In the genomic region with DNA sequence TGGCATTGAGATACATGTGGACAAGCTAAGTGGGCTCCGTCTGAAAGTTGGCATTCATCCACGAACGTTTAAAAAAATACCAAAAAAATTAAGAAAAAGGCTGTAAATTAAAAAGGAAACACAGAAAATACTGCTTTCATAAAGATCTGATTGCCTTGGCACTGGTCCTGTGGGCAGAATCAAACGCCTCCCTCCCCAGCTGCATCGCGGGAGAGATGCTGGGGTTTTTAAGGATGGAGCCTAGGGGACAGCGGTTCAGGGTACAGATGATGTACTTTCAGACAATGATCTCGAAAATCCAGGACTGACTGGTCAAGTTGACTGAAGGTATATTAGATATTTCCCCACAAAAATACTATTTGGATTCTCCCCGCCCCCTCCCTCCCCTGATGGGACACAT, we compare ENCODE assay signal across 14 mouse cellular contexts. TPM values are rescaled to one million over a fixed set of nuclear protein-coding genes. Genes with fewer than 3 reads are reported as not detected.
DNase-seq lines count a peak whose midpoint lies in the region; ATAC-seq and TF ChIP-seq lines count a peak whose summit lies in the region.
"Had no signal": no experiment of that assay in that cellular context is flagged by ENCODE, and none has a peak within 500 bp of the region (broad histone marks: within the 10 kb centered on the region; RNA-seq: fewer than 3 reads in every experiment).

No protein-coding gene starts in this region.

- ATAC-seq in embryonic facial prominence, embryonic 15.5 days (ENCODE audit: insufficient number of reproducible peaks, low FRiP score, low TSS enrichment, low read depth): no peak
- no peak for ATAC-seq in heart, postnatal 0 days (ENCODE audit: insufficient read depth, low read depth)
- ATAC-seq in liver, embryonic 14.5 days (ENCODE audit: insufficient read depth): no peak
- ATAC-seq in liver, embryonic 12.5 days: no peak
- ATAC-seq in intestine, embryonic 15.5 days: no peak

- TF ChIP-seq CTCF in heart, postnatal 0 days (IDR thresholded peaks at IDR 0.05; ENCODE audit: low read depth): no peak
- TF ChIP-seq CTCF in liver, embryonic 14.5 days (IDR thresholded peaks at IDR 0.05; ENCODE audit: low read depth): no peak

- H3K27ac ChIP-seq in embryonic facial prominence, embryonic 15.5 days (replicated peaks): no peak overlapping the region
- no peak overlapping the region for H3K27ac ChIP-seq in embryonic facial prominence, embryonic 10.5 days (replicated peaks)
- no peak overlapping the region for H3K27ac ChIP-seq in heart, postnatal 0 days (ENCODE audit: low read depth)
- no peak overlapping the region for H3K27ac ChIP-seq in liver, embryonic 14.5 days
- no peak overlapping the region for H3K27ac ChIP-seq in liver, embryonic 12.5 days
- H3K27ac ChIP-seq in intestine, embryonic 15.5 days: no peak overlapping the region

- H3K36me3 ChIP-seq in embryonic facial prominence, embryonic 15.5 days: no peaks in the 10 kb centered on the region
- H3K36me3 ChIP-seq in embryonic facial prominence, embryonic 10.5 days (replicated peaks): peaks cover 27% of the 10 kb centered on the region
- no peaks in the 10 kb centered on the region for H3K36me3 ChIP-seq in heart, postnatal 0 days (replicated peaks; ENCODE audit: control insufficient read depth, insufficient read depth, low read length)
- no peaks in the 10 kb centered on the region for H3K36me3 ChIP-seq in liver, embryonic 14.5 days (replicated peaks; ENCODE audit: control insufficient read depth, insufficient read depth, low read depth)
- H3K36me3 ChIP-seq in liver, embryonic 12.5 days: no peaks in the 10 kb centered on the region
- no peaks in the 10 kb centered on the region for H3K36me3 ChIP-seq in intestine, embryonic 15.5 days
- H3K36me3 ChIP-seq: G1E had no signal

- H3K4me3 ChIP-seq in embryonic facial prominence, embryonic 15.5 days (replicated peaks): peak overlapping the region; percentile 41; the same call in 1 of the 2 replicates
- no peak overlapping the region for H3K4me3 ChIP-seq in embryonic facial prominence, embryonic 10.5 days
- peak overlapping the region; percentile 52; the same call in 1 of the 2 replicates for H3K4me3 ChIP-seq in heart, postnatal 0 days (ENCODE audit: low read depth, low read length)
- H3K4me3 ChIP-seq in liver, embryonic 14.5 days (ENCODE audit: insufficient read depth in 1 of 2, low read depth in 2 of 2, low read length in 2 of 2): no peak overlapping the region
- H3K4me3 ChIP-seq in liver, embryonic 12.5 days: no peak overlapping the region
- no peak overlapping the region for H3K4me3 ChIP-seq in intestine, embryonic 15.5 days (replicated peaks)

- H3K4me1 ChIP-seq in embryonic facial prominence, embryonic 15.5 days: peaks cover 23% of the 10 kb centered on the region
- H3K4me1 ChIP-seq in embryonic facial prominence, embryonic 10.5 days: peaks cover 29% of the 10 kb centered on the region
- H3K4me1 ChIP-seq in heart, postnatal 0 days (ENCODE audit: control insufficient read depth, insufficient read depth): no peaks in the 10 kb centered on the region
- no peaks in the 10 kb centered on the region for H3K4me1 ChIP-seq in liver, embryonic 14.5 days (replicated peaks; ENCODE audit: control insufficient read depth in 2 of 2, insufficient read depth in 2 of 2, low read length in 1 of 2)
- no peaks in the 10 kb centered on the region for H3K4me1 ChIP-seq in liver, embryonic 12.5 days
- 0 out of 2 replicates have a peak, but pooled peaks cover 5% of the 10 kb centered on the region for H3K4me1 ChIP-seq in intestine, embryonic 15.5 days (replicated peaks)

- no peak for TF ChIP-seq EP300 in heart, postnatal 0 days (IDR thresholded peaks at IDR 0.05; ENCODE audit: low read depth)
- no peak for TF ChIP-seq EP300 in liver, embryonic 14.5 days (IDR thresholded peaks at IDR 0.05; ENCODE audit: low read depth)

- no peak overlapping the region for H3K9ac ChIP-seq in embryonic facial prominence, embryonic 15.5 days
- no peak overlapping the region for H3K9ac ChIP-seq in heart, postnatal 0 days (replicated peaks; ENCODE audit: low read depth, low read length)
- H3K9ac ChIP-seq in liver, embryonic 14.5 days (replicated peaks): no peak overlapping the region
- no peak overlapping the region for H3K9ac ChIP-seq in liver, embryonic 12.5 days
- no peak overlapping the region for H3K9ac ChIP-seq in intestine, embryonic 15.5 days

- no peaks in the 10 kb centered on the region for H3K27me3 ChIP-seq in embryonic facial prominence, embryonic 15.5 days
- no peaks in the 10 kb centered on the region for H3K27me3 ChIP-seq in embryonic facial prominence, embryonic 10.5 days (replicated peaks; ENCODE audit: low read depth, poor library complexity, severe bottlenecking)
- 0 out of 2 replicates have a peak, but pooled peaks cover 4% of the 10 kb centered on the region for H3K27me3 ChIP-seq in heart, postnatal 0 days (ENCODE audit: control insufficient read depth, insufficient read depth, low read length)
- H3K27me3 ChIP-seq in liver, embryonic 14.5 days (ENCODE audit: control insufficient read depth, insufficient read depth, low read length): peaks cover 17% of the 10 kb centered on the region
- H3K27me3 ChIP-seq in liver, embryonic 12.5 days (replicated peaks): peaks cover 26% of the 10 kb centered on the region
- no peaks in the 10 kb centered on the region for H3K27me3 ChIP-seq in intestine, embryonic 15.5 days (replicated peaks)
- H3K27me3 ChIP-seq: limb, embryonic 15.5 days; neural tube, embryonic 12.5 days had no signal

- no peak for DNase-seq in embryonic facial prominence, embryonic 10.5 days (ENCODE audit: low spot score)
- DNase-seq in heart, postnatal 0 days (ENCODE audit: low spot score): no peak
- DNase-seq in heart, postnatal 4 days: no peak
- DNase-seq in liver, embryonic 14.5 days (ENCODE audit: low read depth in 3 of 3, low spot score in 3 of 3): no peak
- DNase-seq in frontal cortex, postnatal 14 days (ENCODE audit: low spot score in 2 of 2): no peak
- DNase-seq: gastrocnemius, postnatal 25 days; kidney, adult 8-10 months; layer of hippocampus, postnatal 36 days had no signal

- H3K9me3 ChIP-seq in embryonic facial prominence, embryonic 15.5 days (replicated peaks): no peaks in the 10 kb centered on the region
- H3K9me3 ChIP-seq in embryonic facial prominence, embryonic 10.5 days: no peaks in the 10 kb centered on the region
- H3K9me3 ChIP-seq in heart, postnatal 0 days (replicated peaks; ENCODE audit: control insufficient read depth, low read length): no peaks in the 10 kb centered on the region
- no peaks in the 10 kb centered on the region for H3K9me3 ChIP-seq in liver, embryonic 14.5 days (ENCODE audit: control insufficient read depth, low read length)
- no peaks in the 10 kb centered on the region for H3K9me3 ChIP-seq in liver, embryonic 12.5 days (replicated peaks)
- no peaks in the 10 kb centered on the region for H3K9me3 ChIP-seq in intestine, embryonic 15.5 days
- H3K9me3 ChIP-seq: limb, embryonic 15.5 days; neural tube, embryonic 12.5 days had no signal

- WGBS in embryonic facial prominence, embryonic 15.5 days: 84% methylated on average over 9 of the region's 9 CpGs
- 89% methylated on average over 9 of the region's 9 CpGs for WGBS in embryonic facial prominence, embryonic 10.5 days
- 88% methylated on average over 9 of the region's 9 CpGs for WGBS in heart, postnatal 0 days
- WGBS in liver, embryonic 14.5 days (ENCODE audit: insufficient replicate concordance): 73% methylated on average over 9 of the region's 9 CpGs
- 80% methylated on average over 9 of the region's 9 CpGs for WGBS in liver, embryonic 12.5 days (ENCODE audit: insufficient replicate concordance)
- WGBS in intestine, embryonic 15.5 days: 92% methylated on average over 9 of the region's 9 CpGs

- no peak overlapping the region for H3K4me2 ChIP-seq in embryonic facial prominence, embryonic 15.5 days (replicated peaks)
- peak overlapping the region; percentile 74; the same call in 1 of the 2 replicates for H3K4me2 ChIP-seq in heart, postnatal 0 days (ENCODE audit: low read depth, low read length)
- H3K4me2 ChIP-seq in liver, embryonic 14.5 days (ENCODE audit: low read depth): peak overlapping the region; percentile 48; the same call in 1 of the 2 replicates
- H3K4me2 ChIP-seq in liver, embryonic 12.5 days: no peak overlapping the region; the same call in 1 of the 2 replicates
- H3K4me2 ChIP-seq in intestine, embryonic 15.5 days (replicated peaks): peak overlapping the region; percentile 77; the same call in 1 of the 2 replicates

RNA-seq across cellular contexts. Expression of a gene that starts 49.9 kb away (rescaled TPM):
- 56.8 and 61.7 TPM in 2 replicates for polyA plus RNA-seq in embryonic facial prominence, embryonic 15.5 days (2015; fragmentation: Nextera tagmentation; extraction: Ambion mirVana)
- 48.4 and 50.7 TPM in 2 replicates for polyA plus RNA-seq in embryonic facial prominence, embryonic 10.5 days (2016; fragmentation: Nextera tagmentation; extraction: Ambion mirVana)
- 2.9 and 7.9 TPM in 2 replicates for total RNA-seq in heart, postnatal 0 days (2014; rRNA removed; ENCODE audit: low replicate concordance)
- 2.8 and 2.9 TPM in 2 replicates for polyA plus RNA-seq in heart, postnatal 0 days (2015; fragmentation: Nextera tagmentation; extraction: Ambion mirVana)
- 10 to 100 TPM; 13.7 to 15.5 TPM for total RNA-seq in heart, postnatal 4 days (2021)
- polyA plus RNA-seq in liver, embryonic 14.5 days (2012; rRNA removed): 2.7 and 3.8 TPM in 2 replicates
- polyA plus RNA-seq in liver, embryonic 14.5 days (2014; fragmentation: Nextera tagmentation; extraction: Ambion mirVana): 1.6 and 1.7 TPM in 2 replicates
- 9.6 and 10.8 TPM in 2 replicates for polyA plus RNA-seq in liver, embryonic 12.5 days (2016; fragmentation: Nextera tagmentation; extraction: Ambion mirVana)
- polyA plus RNA-seq in intestine, embryonic 15.5 days (2015; fragmentation: Nextera tagmentation; extraction: Ambion mirVana): 26.6 and 32.7 TPM in 2 replicates
- total RNA-seq: G1E had no signal
- polyA plus RNA-seq: G1E had no signal

Comparison
In these comparisons a context has a peak if more than half of its experiments do, and no peak if none do; other contexts are left out.
1. H3K4me2 ChIP-seq: peak in heart, postnatal 0 days (single experiment), liver, embryonic 14.5 days (single experiment) and intestine, embryonic 15.5 days (single experiment); none in embryonic facial prominence, embryonic 15.5 days (single experiment) and liver, embryonic 12.5 days (single experiment).
2. H3K4me3 ChIP-seq: peak in embryonic facial prominence, embryonic 15.5 days (single experiment) and heart, postnatal 0 days (single experiment); none in embryonic facial prominence, embryonic 10.5 days (single experiment), liver, embryonic 14.5 days (0 of 2), liver, embryonic 12.5 days (single experiment) and intestine, embryonic 15.5 days (single experiment).